Mouse (Mus musculus) B cell, adult 62 days (primary cell): ENCODE measurements around the gene Cep170b. TPM values are rescaled to one million over a fixed set of nuclear protein-coding genes. Genes with fewer than 3 reads are reported as not detected.

Experiments
- total RNA-seq: library from RNA; stranded (reverse); gene quantifications from 4 replicates; pipeline ENCODE4 v1.2.4, GENCODE M21; 2023

The Cep170b gene
- total RNA-seq = 12.3 to 16.4 TPM (median 14.3 TPM) in 4 replicates

DNA sequence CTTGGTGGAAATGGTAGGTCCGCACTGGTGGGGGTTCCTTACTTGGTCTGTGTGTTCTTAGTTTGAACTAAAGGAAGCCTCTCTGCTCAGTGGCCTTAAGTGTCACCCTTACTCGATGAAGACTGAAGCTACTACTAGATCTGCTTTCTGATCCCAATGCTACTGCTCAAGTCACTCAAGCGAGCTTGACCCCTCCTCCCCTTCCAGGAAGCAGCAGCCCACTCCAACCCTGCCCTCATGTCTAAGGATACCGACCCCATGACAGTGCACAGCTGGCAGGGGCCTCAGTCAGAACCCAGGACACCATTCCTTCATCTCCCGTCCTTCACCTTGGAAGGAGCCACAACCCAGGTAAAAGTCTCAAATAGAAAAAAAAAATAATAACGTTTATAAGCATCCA lies at the start of gene Cep170b:
Gene Cep170b, plus strand, starts transcription at position 240 of the 400 bp plus-strand sequence.

DNA sequence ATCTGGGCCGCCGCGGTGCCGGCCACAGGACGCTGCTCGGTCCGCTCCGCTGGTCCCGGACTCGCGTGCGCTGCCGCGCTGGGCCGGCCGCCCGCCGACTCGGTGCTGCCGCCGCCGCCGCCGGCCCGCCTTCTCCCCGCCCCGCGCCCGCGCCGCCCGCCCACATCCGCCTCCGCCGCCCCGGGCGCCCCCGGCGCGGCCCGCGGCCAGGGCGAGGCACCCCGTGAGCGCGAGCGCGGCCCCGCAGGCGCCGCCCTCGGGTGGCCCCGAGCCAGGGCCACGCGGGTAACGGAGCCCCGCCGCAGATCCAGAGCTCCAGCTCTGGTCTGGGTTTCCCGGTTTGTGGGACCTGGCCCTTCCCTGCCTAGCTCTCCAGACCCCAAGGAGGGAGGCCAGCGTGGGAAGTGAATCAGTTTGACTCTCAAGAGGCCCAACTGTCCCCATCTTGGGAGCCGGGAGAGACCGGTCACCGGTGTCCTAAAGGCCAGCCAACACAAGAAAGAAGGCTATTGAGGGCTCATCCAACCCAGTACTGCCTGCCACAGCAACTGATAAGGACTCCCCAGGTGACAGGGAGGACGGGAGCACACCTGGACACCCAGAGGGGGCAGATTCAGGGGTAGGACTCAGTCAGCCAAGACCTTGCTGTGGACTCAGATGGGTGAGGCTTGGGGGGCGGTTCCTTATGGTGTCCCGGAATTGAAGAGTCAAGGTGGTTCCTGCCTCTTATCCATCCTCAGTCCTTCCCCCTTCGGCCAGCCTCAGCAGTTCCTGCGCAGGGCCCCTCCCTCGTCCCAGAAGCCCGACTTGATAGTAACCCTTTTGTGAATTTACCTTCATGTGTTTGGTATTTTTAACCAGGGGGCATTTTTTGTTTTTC lies 45.9 kb upstream of the Cep170b start, which contains the start of gene Akt1:
Gene Akt1, minus strand, starts transcription at position 753 of the 880 bp plus-strand sequence.

DNA sequence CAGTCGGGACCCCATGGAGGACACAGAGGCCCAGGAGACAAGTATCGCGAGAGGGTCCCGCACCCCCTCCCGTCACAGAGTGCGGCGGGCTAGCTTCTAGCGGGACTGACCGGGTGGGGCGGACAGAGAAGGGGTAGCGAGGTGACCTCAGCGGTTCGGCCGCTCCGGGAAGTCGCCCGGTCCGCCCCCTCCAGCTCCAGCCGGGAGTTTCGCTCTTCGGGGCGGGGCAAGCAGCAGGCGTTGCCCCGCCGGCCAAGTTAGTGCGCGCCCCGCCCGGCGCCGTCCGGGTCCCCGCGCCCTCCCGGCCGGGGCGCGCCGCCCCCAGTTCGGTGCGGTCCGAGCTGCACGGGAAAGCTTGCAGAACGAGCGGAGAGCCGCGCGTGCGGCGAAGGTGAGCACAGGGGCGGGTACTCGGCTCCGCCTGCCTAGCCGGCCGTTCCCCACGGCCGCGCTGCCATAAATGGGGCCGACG lies 41.7 kb upstream of the Cep170b start, which contains the start of gene Zbtb42:
Gene Zbtb42, plus strand, starts transcription at position 274 of the 472 bp plus-strand sequence.

DNA sequence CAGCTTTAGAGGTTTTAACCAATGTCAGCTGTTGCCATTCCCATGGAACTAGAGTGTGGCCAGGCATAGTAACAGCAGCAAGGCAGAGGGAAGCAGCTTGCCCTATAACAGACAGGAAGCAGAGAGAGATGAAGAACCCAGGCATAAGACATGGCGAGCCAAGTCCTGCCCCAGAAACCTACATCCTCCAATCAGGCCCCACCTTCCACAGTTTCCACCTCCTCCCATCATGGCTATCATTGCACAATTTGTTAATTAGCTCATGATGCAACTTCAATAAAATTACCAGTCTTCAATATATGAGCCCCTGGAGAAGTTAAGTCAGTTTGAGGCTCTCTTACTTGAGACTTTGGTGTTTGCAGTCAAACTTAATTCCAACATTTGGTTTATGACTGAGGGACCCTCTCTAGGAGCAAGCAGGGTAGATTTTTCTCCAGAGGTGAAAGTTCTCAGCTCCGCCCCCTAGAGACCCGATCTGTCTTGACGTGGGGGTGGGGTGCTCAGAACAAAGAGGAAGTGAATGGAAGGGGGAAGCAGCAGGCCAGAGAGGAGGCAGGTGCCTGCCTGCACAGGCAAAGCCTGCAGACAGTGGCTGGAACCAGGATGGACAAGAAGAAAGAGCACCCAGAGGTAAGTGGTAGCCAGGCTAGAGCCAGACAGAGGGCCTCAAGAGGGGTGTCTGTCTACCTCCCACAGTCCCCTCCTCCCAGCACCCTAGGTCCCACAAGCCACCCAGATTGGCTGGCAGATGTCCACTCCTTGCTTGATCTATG lies 40.1 kb downstream of the Cep170b start, which contains the start of gene Pld4:
Gene Pld4, plus strand, starts transcription at position 502 of the 773 bp plus-strand sequence.

Other genes starting within 250 kb of the Cep170b start
- gene A530016L24Rik, start 231.0 kb upstream of the Cep170b start, total RNA-seq = not detected in 4 replicates
- not detected in 4 replicates for gene Tmem179, start 203.7 kb upstream of the Cep170b start, total RNA-seq
- 27.3 to 32.1 TPM (median 29.2 TPM) in 4 replicates for gene Inf2, start 131.7 kb upstream of the Cep170b start, total RNA-seq
- 7.1 to 9.5 TPM (median 8.5 TPM) in 4 replicates for gene Adssl1, start 100.4 kb upstream of the Cep170b start, total RNA-seq
- 20.6 to 29.7 TPM (median 21.2 TPM) in 4 replicates for gene Siva1, start 75.8 kb upstream of the Cep170b start, total RNA-seq
- gene Akt1, start 45.6 kb upstream of the Cep170b start, total RNA-seq = 86.0 to 99.6 TPM (median 90.5 TPM) in 4 replicates
- gene Zbtb42, start 41.6 kb upstream of the Cep170b start, total RNA-seq = 1.5 to 6.3 TPM (median 3.0 TPM) in 4 replicates
- gene Pld4, start 40.2 kb downstream of the Cep170b start, total RNA-seq = 320 to 372 TPM (median 333 TPM) in 4 replicates
- gene Ahnak2, start 82.2 kb downstream of the Cep170b start, total RNA-seq = 0.34 to 0.58 TPM (median 0.51 TPM) in 3 of 4 replicates, not detected in the other
- gene Clba1, start 88.5 kb downstream of the Cep170b start, total RNA-seq = 1.3 to 3.4 TPM (median 2.0 TPM) in 3 of 4 replicates, not detected in the other
- gene Cdca4, start 109.0 kb downstream of the Cep170b start, total RNA-seq = 27.5 to 32.2 TPM (median 29.9 TPM) in 4 replicates
- 92.4 to 97.2 TPM (median 95.4 TPM) in 4 replicates for gene Gpr132, start 147.8 kb downstream of the Cep170b start, total RNA-seq
- gene Jag2, start 209.3 kb downstream of the Cep170b start, total RNA-seq = 1.3 to 4.9 TPM (median 2.4 TPM) in 4 replicates
- 12.7 to 19.6 TPM (median 15.8 TPM) in 4 replicates for gene Nudt14, start 221.7 kb downstream of the Cep170b start, total RNA-seq